Mouse (Mus musculus) limb, embryonic 15.5 days (tissue): Measurements from ENCODE around the gene Cuedc1. TPM values are rescaled to one million over a fixed set of nuclear protein-coding genes. Genes with fewer than 3 reads are reported as not detected.
A peak's percentile ranks its signal among the peaks of the same experiment; 100 is the strongest.

ENCODE experiments used
- ATAC-seq: fragments of 200-750 bp; cut with Nextera tagmentation; 2 replicates; pipeline ENCODE4 v1.8.0; 2017; ENCODE audit warnings: low read depth, moderate TSS enrichment; ENCODE audit not compliant: insufficient number of reproducible peaks, low FRiP score, low TSS enrichment
- H3K27ac ChIP-seq: fragments of 300-500 bp; sonication (generic); 2 replicates; pipeline ENCODE4 v1.5.1; 2015; ENCODE audit warnings: moderate library complexity, mild to moderate bottlenecking, inconsistent platforms
- H3K27me3 ChIP-seq: fragments of 300-500 bp; sonication (generic); 2 replicates; pipeline ENCODE4 v1.6.1; 2015; ENCODE audit warnings: inconsistent platforms
- H3K36me3 ChIP-seq: fragments of 300-500 bp; sonication (generic); 2 replicates; pipeline ENCODE4 v1.6.1; 2015; ENCODE audit warnings: inconsistent platforms
- H3K4me1 ChIP-seq: fragments of 300-500 bp; sonication (generic); 2 replicates; pipeline ENCODE4 v1.6.1; 2015; ENCODE audit warnings: inconsistent platforms
- H3K4me2 ChIP-seq: fragments of 300-500 bp; sonication (generic); 2 replicates; pipeline ENCODE4 v1.6.1; 2015; ENCODE audit warnings: mild to moderate bottlenecking, inconsistent platforms
- H3K4me3 ChIP-seq: fragments of 300-500 bp; sonication (generic); 2 replicates; pipeline ENCODE4 v1.5.1; 2015; ENCODE audit warnings: mild to moderate bottlenecking, inconsistent platforms
- H3K9ac ChIP-seq: fragments of 300-500 bp; sonication (generic); 2 replicates; pipeline ENCODE4 v1.6.1; 2015; ENCODE audit warnings: inconsistent platforms
- H3K9me3 ChIP-seq: fragments of 300-500 bp; sonication (generic); 2 replicates; pipeline ENCODE4 v1.6.1; 2016; ENCODE audit warnings: inconsistent platforms
- WGBS: fragments of 180-500 bp; shearing (Covaris S2); methylation state at CpG from one replicate; pipeline ENCODE4 v1.1.7; 2015; 5-methylcytosine and 5-hydroxymethylcytosine counted together
- polyA plus RNA-seq: library from polyadenylated mRNA; unstranded; fragments of >200 nt; fragmentation: Nextera tagmentation; extraction: Ambion mirVana; gene quantifications from 2 replicates; pipeline ENCODE4 v1.2.1, GENCODE M21; 2015

Cuedc1 gene
- polyA plus RNA-seq, 1 experiment from 2014 or later, result 32.1 TPM

- Histone ChIP-seq H3K4me2 (no peak overlapping the region), H3K9ac (no peak overlapping the region), H3K36me3 (no peaks in the 10 kb centered on the region), H3K4me1 (peaks cover 23% of the 10 kb centered on the region), H3K27ac (no peak overlapping the region), H3K4me3 (no peak overlapping the region), H3K9me3 (no peaks in the 10 kb centered on the region), H3K27me3 (no peaks in the 10 kb centered on the region)
- ATAC-seq, result no peak
- 76% methylated on average over 6 of the region's 7 CpGs for WGBS
Observed at GRCm38 (mm10) chr11:88125483-88125882, 27.6 kb downstream of the Cuedc1 start.

- Histone ChIP-seq H3K36me3 (no peaks in the 10 kb centered on the region), H3K4me2 (no peak overlapping the region), H3K27me3 (no peaks in the 10 kb centered on the region), H3K9ac (no peak overlapping the region), H3K27ac (no peak overlapping the region), H3K4me3 (no peak overlapping the region), H3K9me3 (no peaks in the 10 kb centered on the region), H3K4me1 (peaks cover 29% of the 10 kb centered on the region)
- ATAC-seq, result no peak
- WGBS, result 29% methylated on average over 5 of the region's 5 CpGs
Observed at GRCm38 (mm10) chr11:88126306-88126793, 28.5 kb downstream of the Cuedc1 start.

- ATAC-seq, result no peak
- Histone ChIP-seq H3K36me3 (no peaks in the 10 kb centered on the region), H3K4me3 (no peak overlapping the region), H3K27ac (no peak overlapping the region), H3K9ac (no peak overlapping the region), H3K27me3 (no peaks in the 10 kb centered on the region), H3K9me3 (no peaks in the 10 kb centered on the region), H3K4me1 (peaks cover 34% of the 10 kb centered on the region), H3K4me2 (no peak overlapping the region)
- WGBS, result 95% methylated on average over 9 of the region's 9 CpGs
Observed at GRCm38 (mm10) chr11:88128461-88128860, 30.6 kb downstream of the Cuedc1 start.

- H3K9ac ChIP-seq, result no peak overlapping the region
- no peak for ATAC-seq
- WGBS, result 68% methylated on average over 3 of the region's 3 CpGs
- no peak overlapping the region for H3K4me3 ChIP-seq
- H3K36me3 ChIP-seq, result no peaks in the 10 kb centered on the region
- no peaks in the 10 kb centered on the region for H3K9me3 ChIP-seq
- H3K27me3 ChIP-seq, result no peaks in the 10 kb centered on the region
- H3K4me1 ChIP-seq, result peaks cover 29% of the 10 kb centered on the region
- H3K4me2 ChIP-seq, result no peak overlapping the region
- H3K27ac ChIP-seq, result no peak overlapping the region
Observed at GRCm38 (mm10) chr11:88129281-88129680, 31.4 kb downstream of the Cuedc1 start.

- no peaks in the 10 kb centered on the region for H3K27me3 ChIP-seq
- no peaks in the 10 kb centered on the region for H3K36me3 ChIP-seq
- H3K4me3 ChIP-seq, result no peak overlapping the region
- H3K9ac ChIP-seq, result no peak overlapping the region
- no peak overlapping the region for H3K27ac ChIP-seq
- 94% methylated on average over 10 of the region's 10 CpGs for WGBS
- no peak overlapping the region for H3K4me2 ChIP-seq
- H3K4me1 ChIP-seq, result peaks cover 31% of the 10 kb centered on the region
- no peaks in the 10 kb centered on the region for H3K9me3 ChIP-seq
- ATAC-seq, result no peak
Observed at GRCm38 (mm10) chr11:88129935-88130334, 32.1 kb downstream of the Cuedc1 start.

- Histone ChIP-seq H3K4me3 (no peak overlapping the region), H3K36me3 (no peaks in the 10 kb centered on the region), H3K27ac (peak overlapping the region; percentile 74), H3K27me3 (no peaks in the 10 kb centered on the region), H3K9ac (no peak overlapping the region), H3K9me3 (no peaks in the 10 kb centered on the region), H3K4me1 (peaks cover 29% of the 10 kb centered on the region), H3K4me2 (peak overlapping the region; percentile 22; the same call in 1 of the 2 replicates)
- ATAC-seq, result 0 out of 2 replicates have a peak, but pooled peaks have one; percentile 26
- WGBS, result 36% methylated on average over 8 of the region's 8 CpGs
Observed at GRCm38 (mm10) chr11:88131847-88132246, 34.0 kb downstream of the Cuedc1 start.

- Histone ChIP-seq H3K4me1 (peaks cover 46% of the 10 kb centered on the region), H3K4me3 (no peak overlapping the region), H3K9ac (no peak overlapping the region), H3K4me2 (no peak overlapping the region), H3K9me3 (no peaks in the 10 kb centered on the region), H3K27ac (peak overlapping the region; percentile 54), H3K27me3 (peaks cover 5% of the 10 kb centered on the region; the same call in 1 of the 2 replicates), H3K36me3 (no peaks in the 10 kb centered on the region)
- peak; percentile 55; the same call in 1 of the 2 replicates for ATAC-seq
- 43% methylated on average over 7 of the region's 7 CpGs for WGBS
Observed at GRCm38 (mm10) chr11:88135218-88135617, 37.4 kb downstream of the Cuedc1 start.

GRCm38 (mm10) chr11:88137814-88138425 is 40.1 kb downstream of the Cuedc1 start:
- H3K4me1 ChIP-seq, result peaks cover 46% of the 10 kb centered on the region
- ATAC-seq, result no peak
- H3K9me3 ChIP-seq, result no peaks in the 10 kb centered on the region
- H3K27me3 ChIP-seq, result peaks cover 5% of the 10 kb centered on the region; the same call in 1 of the 2 replicates
- no peak overlapping the region for H3K9ac ChIP-seq
- no peak overlapping the region for H3K27ac ChIP-seq
- H3K4me2 ChIP-seq, result no peak overlapping the region
- no peaks in the 10 kb centered on the region for H3K36me3 ChIP-seq
- WGBS, result 76% methylated on average over 12 of the region's 12 CpGs
- H3K4me3 ChIP-seq, result no peak overlapping the region

GRCm38 (mm10) chr11:88139256-88139861 is 41.5 kb downstream of the Cuedc1 start:
- H3K9me3 ChIP-seq, result no peaks in the 10 kb centered on the region
- peaks cover 3% of the 10 kb centered on the region; the same call in 1 of the 2 replicates for H3K36me3 ChIP-seq
- H3K4me2 ChIP-seq, result no peak overlapping the region
- H3K4me3 ChIP-seq, result no peak overlapping the region
- peaks cover 5% of the 10 kb centered on the region; the same call in 1 of the 2 replicates for H3K27me3 ChIP-seq
- 0 out of 2 replicates have a peak overlapping the region, but pooled peaks have one; percentile 3 for H3K27ac ChIP-seq
- 24% methylated on average over 20 of the region's 20 CpGs for WGBS
- H3K4me1 ChIP-seq, result peaks cover 46% of the 10 kb centered on the region
- H3K9ac ChIP-seq, result no peak overlapping the region
- ATAC-seq, result no peak

GRCm38 (mm10) chr11:88140066-88141060 is 42.5 kb downstream of the Cuedc1 start:
- ATAC-seq, result no peak
- Histone ChIP-seq H3K9me3 (no peaks in the 10 kb centered on the region), H3K27ac (no peak overlapping the region)

GRCm38 (mm10) chr11:88142362-88142761 is 44.5 kb downstream of the Cuedc1 start:
- 45% methylated on average over 8 of the region's 8 CpGs for WGBS
- H3K9me3 ChIP-seq, result no peaks in the 10 kb centered on the region
- H3K27me3 ChIP-seq, result peaks cover 5% of the 10 kb centered on the region; the same call in 1 of the 2 replicates
- peak overlapping the region; percentile 61 for H3K27ac ChIP-seq
- H3K4me2 ChIP-seq, result no peak overlapping the region
- no peak overlapping the region for H3K9ac ChIP-seq
- H3K4me3 ChIP-seq, result no peak overlapping the region
- ATAC-seq, result no peak
- H3K4me1 ChIP-seq, result peaks cover 51% of the 10 kb centered on the region
- peaks cover 3% of the 10 kb centered on the region; the same call in 1 of the 2 replicates for H3K36me3 ChIP-seq

More at GRCm38 (mm10) chr11:88140066-88141060, 42.5 kb downstream of the Cuedc1 start:
- H3K4me2 ChIP-seq, result no peak overlapping the region
- no peak overlapping the region for H3K4me3 ChIP-seq
- H3K27me3 ChIP-seq, result peaks cover 5% of the 10 kb centered on the region; the same call in 1 of the 2 replicates
- peaks cover 39% of the 10 kb centered on the region for H3K4me1 ChIP-seq
- no peak overlapping the region for H3K9ac ChIP-seq
- H3K36me3 ChIP-seq, result peaks cover 3% of the 10 kb centered on the region; the same call in 1 of the 2 replicates
- WGBS, result 41% methylated on average over 13 of the region's 13 CpGs
